Mouse (Mus musculus): ENCODE measurements at regions not wholly inside any gene's neighbourhood (a gene's known extent, or its start where the extent isn't known, plus 50 kb on each side); places are given as distances from the start of the nearest gene placed in this dataset.
A peak's percentile ranks its signal among the peaks of the same experiment; 100 is the strongest.

- peak in 1 of 2 experiments; percentile 9 for DNase-seq (ENCODE audit: low spot score in 2 of 2)
These were observed 165.3 kb upstream of the Lrrc3b start for GRCm38 (mm10) chr14:15603954-15604523.

GRCm38 (mm10) chr14:15610166-15610565 lies 171.4 kb upstream of the Lrrc3b start:
- no peak for DNase-seq (ENCODE audit: low spot score in 2 of 2)

GRCm38 (mm10) chr14:15634581-15634980 lies 195.8 kb upstream of the Lrrc3b start:
- no peak for DNase-seq (ENCODE audit: low spot score in 2 of 2)

- no peak for DNase-seq (ENCODE audit: low spot score in 2 of 2)
These were observed 198.9 kb upstream of the Lrrc3b start for GRCm38 (mm10) chr14:15637681-15638080.

GRCm38 (mm10) chr14:15638869-15639268 lies 200.1 kb upstream of the Lrrc3b start:
- no peak for DNase-seq (ENCODE audit: low spot score in 2 of 2)

- DNase-seq (ENCODE audit: low spot score in 2 of 2): no peak
These were observed 222.1 kb upstream of the Lrrc3b start for GRCm38 (mm10) chr14:15660886-15661285.

GRCm38 (mm10) chr14:15672292-15672691 lies 233.5 kb upstream of the Lrrc3b start:
- no peak for DNase-seq (ENCODE audit: low spot score in 2 of 2)

GRCm38 (mm10) chr14:15677218-15677617 lies 238.4 kb upstream of the Lrrc3b start:
- no peak for DNase-seq (ENCODE audit: low spot score in 2 of 2)

- DNase-seq (ENCODE audit: low spot score in 2 of 2): no peak
These were observed 240.7 kb upstream of the Lrrc3b start for GRCm38 (mm10) chr14:15679456-15679855.

- no peak for DNase-seq (ENCODE audit: low spot score in 2 of 2)
These were observed 259.2 kb upstream of the Lrrc3b start for GRCm38 (mm10) chr14:15698001-15698400.

GRCm38 (mm10) chr14:15698607-15699006 lies 259.8 kb upstream of the Lrrc3b start:
- DNase-seq (ENCODE audit: low spot score in 2 of 2): no peak

- DNase-seq (ENCODE audit: low spot score in 2 of 2): no peak
These were observed 283.3 kb upstream of the Lrrc3b start for GRCm38 (mm10) chr14:15722135-15722534.

GRCm38 (mm10) chr14:15746629-15747238 lies 307.9 kb upstream of the Lrrc3b start:
- DNase-seq (ENCODE audit: low spot score in 2 of 2): no peak

GRCm38 (mm10) chr14:15769846-15770448 lies 331.2 kb upstream of the Lrrc3b start:
- DNase-seq (ENCODE audit: low spot score in 2 of 2): no peak

- no peak for DNase-seq (ENCODE audit: low spot score in 2 of 2)
These were observed 345.9 kb upstream of the Lrrc3b start for GRCm38 (mm10) chr14:15784727-15785126.

GRCm38 (mm10) chr14:15785230-15785629 lies 346.4 kb upstream of the Lrrc3b start:
- DNase-seq (ENCODE audit: low spot score in 2 of 2): no peak

- no peak for DNase-seq (ENCODE audit: low spot score in 2 of 2)
These were observed 356.9 kb upstream of the Lrrc3b start for GRCm38 (mm10) chr14:15795698-15796097.

- DNase-seq (ENCODE audit: low spot score in 2 of 2): no peak
These were observed 358.2 kb upstream of the Lrrc3b start for GRCm38 (mm10) chr14:15797019-15797418.

- no peak for DNase-seq (ENCODE audit: low spot score in 2 of 2)
These were observed 362.8 kb upstream of the Lrrc3b start for GRCm38 (mm10) chr14:15801477-15802099.

- DNase-seq (ENCODE audit: low spot score in 2 of 2): no peak
These were observed 370.3 kb upstream of the Lrrc3b start for GRCm38 (mm10) chr14:15809083-15809482.

- no peak for DNase-seq (ENCODE audit: low spot score in 2 of 2)
These were observed 402.7 kb upstream of the Lrrc3b start for GRCm38 (mm10) chr14:15841390-15842023.

GRCm38 (mm10) chr14:15842024-15842599 lies 403.3 kb upstream of the Lrrc3b start:
- no peak for DNase-seq (ENCODE audit: low spot score in 2 of 2)

Data from left cerebral cortex, adult 8-10 months (tissue).